Mouse (Mus musculus): ENCODE results near the gene Sprtn. TPM values are rescaled to one million over a fixed set of nuclear protein-coding genes. Genes with fewer than 3 reads are reported as not detected.

Sprtn gene
- total RNA-seq, 2 experiments from 2014 or later: 12.2 to 12.8 TPM

- intact Hi-C loops (cut with DNase I): no loop called here
- DNase-seq: no peak
Observed at GRCm38 (mm10) chr8:124936699-124937098, 39.0 kb downstream of the Sprtn start.

GRCm38 (mm10) chr8:124937293-124937692, 39.6 kb downstream of the Sprtn start:
- intact Hi-C loops (cut with DNase I): no loop called here
- no peak for DNase-seq

DNA sequence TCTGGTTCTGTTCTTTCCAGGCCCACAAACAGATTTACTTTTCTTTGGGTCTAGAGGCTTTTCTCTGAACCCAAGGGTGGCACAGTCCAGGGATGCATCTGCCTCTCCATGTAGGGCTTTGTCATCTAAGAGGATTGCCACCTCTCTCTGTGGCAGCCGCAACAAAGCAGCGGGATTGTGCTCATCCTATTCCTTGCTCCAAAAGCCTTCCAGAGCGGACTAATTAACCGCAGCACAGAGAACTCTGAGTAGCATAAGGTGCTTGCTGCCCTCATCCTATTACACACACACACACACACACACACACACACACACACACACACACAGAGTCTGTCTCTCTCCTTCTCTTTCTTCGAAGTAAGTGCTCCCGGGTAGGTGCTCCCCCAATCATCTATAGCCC, 46.1 kb downstream of the Sprtn start:
- intact Hi-C loops (cut with DNase I): no loop called here
- no peak for DNase-seq

DNA sequence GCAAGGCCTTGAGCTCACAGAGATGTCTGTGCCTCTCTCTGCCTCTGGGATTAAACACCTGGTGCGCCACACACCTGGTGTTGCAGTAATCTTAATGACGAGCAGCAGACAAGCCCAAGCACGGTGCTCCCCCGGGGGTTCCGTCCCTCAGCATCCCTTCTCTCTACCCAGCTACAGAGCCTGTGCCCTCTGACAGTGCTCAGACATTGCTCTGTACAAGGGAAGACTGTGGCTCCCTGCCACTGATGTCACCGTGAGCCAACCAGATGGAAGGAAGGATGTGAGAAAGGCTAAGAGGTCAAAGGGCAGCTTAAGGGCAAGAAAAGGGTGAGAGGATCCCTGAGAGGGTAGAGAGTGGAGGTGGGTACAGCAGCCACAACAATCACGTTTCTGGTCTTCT, 46.7 kb downstream of the Sprtn start:
- intact Hi-C loops (cut with DNase I): no loop called here
- DNase-seq: no peak

GRCm38 (mm10) chr8:124947865-124948732, 50.4 kb downstream of the Sprtn start:
- intact Hi-C loops (cut with DNase I): loop anchor here (2.0 to 5.0 kb wide), 3 partner anchors 36 to 89 kb away; partner anchors contain the start of gene Tsnax

DNA sequence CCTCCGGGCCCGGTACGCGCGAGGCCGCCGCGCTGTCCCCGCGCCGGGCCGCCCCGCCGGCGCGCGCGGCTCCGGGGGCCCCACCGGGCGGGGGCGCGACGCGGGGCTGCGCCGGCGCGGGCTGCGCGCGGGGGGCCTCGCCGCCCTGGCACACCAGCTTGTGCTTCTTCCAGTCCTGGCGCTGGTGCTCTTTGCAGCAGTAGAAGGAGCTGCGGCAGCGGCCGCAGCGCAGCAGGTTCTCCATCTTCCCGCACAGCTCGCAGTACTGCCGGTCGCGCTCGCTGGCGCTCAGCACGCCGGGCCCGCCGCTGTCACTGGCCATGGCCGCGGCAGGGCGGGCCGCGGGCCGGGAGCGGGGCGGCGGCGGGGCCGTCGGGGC, 51.0 kb downstream of the Sprtn start:
- peak in 1 of 2 experiments; percentile 61 for DNase-seq
- intact Hi-C loops (cut with DNase I): loop anchor here (1.0 to 5.0 kb wide), 4 partner anchors 36 to 88 kb away; partner anchors contain the start of genes Exoc8, Sprtn and Tsnax

More at GRCm38 (mm10) chr8:124947865-124948732, 50.4 kb downstream of the Sprtn start:
- peak; percentile 45 to 66 for DNase-seq

DNA sequence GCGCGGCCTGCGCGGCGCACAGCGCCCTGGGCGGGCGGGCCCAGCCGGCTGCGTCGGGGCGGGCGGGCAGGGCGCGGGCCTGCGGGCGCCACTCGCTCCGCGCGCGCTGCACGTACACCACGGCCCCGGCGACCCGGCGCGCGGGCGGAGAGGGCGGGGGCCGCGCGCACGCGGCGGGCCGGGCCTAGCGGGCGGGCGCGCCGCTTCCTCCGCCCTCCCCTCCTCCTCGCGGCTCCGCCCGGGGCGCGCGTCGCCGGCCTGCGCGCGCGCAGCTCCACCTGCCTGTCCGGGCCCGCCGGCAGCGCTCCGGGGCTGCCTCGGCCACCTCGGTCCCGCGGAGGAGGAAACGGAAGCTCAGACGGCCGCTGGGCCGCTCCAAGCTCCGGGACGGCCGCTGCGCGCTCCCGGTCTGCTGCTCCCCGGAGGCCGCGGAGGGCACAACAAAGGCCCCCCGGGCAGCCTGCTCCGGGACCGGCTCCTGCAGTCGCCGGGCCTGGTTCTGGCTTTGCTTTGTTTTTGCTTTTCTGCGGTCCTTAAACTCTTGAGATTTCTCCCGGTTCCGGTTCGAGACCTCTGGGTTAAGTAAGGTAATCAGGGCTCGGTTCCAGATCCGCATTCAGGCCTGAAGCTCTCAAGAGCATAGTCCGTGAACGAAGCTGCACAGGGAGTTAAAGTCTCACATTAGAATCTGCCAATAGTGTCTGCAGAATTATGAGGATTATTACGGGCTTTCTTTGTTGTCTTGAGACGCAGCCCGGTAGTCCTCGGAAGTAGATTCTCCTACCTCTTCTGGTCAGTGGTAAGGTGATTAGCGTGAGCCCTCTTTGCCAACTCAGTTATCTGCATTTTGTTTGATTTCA, 51.8 kb downstream of the Sprtn start, which contains the start of gene Egln1:
Gene Egln1 (minus strand): TSS at position 116 of the 860 bp plus-strand sequence.
- DNase-seq: peak; percentile 81 to 89
- intact Hi-C loops (cut with DNase I): loop anchor here (1.0 to 5.0 kb wide), 4 partner anchors 37 to 87 kb away; partner anchors contain the start of genes Exoc8, Sprtn and Tsnax

DNA sequence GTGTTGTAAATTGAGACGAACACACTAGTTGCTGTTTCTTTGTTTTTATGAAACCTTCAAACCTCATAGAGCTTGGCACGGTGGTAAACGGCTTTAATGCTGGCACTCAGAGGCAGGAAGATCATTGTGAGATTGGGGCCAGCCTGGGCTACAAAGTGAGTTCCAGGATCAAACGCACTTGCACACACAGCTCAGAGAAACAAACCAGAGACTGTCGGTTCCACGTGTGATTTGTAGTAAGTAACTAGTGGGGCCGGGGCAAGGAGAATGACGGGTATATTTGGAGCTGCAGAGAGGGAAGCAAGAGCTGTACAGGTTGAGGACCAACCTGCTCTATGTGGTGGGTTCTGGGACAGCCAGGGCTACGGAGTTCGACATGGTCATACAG, 52.4 kb downstream of the Sprtn start:
- intact Hi-C loops (cut with DNase I): no loop called here
- no peak for DNase-seq

DNA sequence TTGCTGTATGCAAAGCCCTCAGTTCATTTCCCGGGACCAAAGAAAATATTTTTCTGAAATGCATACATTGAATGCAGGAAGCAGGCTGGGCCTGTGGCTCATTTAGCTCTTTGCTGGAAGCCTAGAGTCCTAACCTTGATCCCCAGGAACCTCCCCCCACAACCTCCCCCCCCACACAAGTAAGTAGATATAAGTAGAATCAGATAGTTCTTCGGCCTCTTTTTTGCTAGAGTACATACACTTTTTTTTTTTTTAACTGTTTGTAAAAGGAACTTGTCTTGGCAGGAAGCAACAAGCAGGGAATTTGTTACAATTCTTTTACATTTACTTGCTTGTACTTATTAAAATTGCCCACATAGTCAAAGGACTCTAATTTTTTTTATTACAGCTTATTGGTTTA, 53.2 kb downstream of the Sprtn start:
- no peak for DNase-seq
- intact Hi-C loops (cut with DNase I): no loop called here

DNA sequence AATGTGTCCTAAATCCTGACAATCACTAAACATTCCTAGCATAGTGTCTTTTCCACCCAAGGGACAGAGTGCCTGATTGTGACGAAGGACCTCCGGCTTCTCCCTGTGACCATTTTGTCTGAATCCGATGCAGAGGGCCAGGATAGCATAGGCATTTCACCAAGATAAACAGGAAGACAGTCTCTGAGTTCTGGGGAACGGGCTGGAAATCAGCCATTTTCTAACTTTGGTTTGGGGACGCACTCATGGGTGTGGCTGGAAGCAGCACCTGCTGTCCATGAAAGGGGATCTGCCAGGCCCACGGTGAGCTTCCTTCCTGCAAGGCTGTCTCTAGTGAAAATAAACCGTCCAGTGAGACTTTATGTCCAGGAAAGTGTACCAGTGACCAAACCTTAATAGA, 55.5 kb downstream of the Sprtn start:
- no peak for DNase-seq
- intact Hi-C loops (cut with DNase I): no loop called here

- intact Hi-C loops (cut with DNase I): no loop called here
- no peak for DNase-seq
Observed at GRCm38 (mm10) chr8:124954572-124955082, 56.9 kb downstream of the Sprtn start.

Other genes starting within 250 kb of the Sprtn start
- gene 2310022B05Rik, start 234.5 kb upstream of the Sprtn start, total RNA-seq (2021): 10 to 100 TPM; 68.7 to 73.6 TPM
- 10 to 100 TPM; 16.7 to 17.4 TPM for gene Ttc13, start 175.9 kb upstream of the Sprtn start, total RNA-seq (2021)
- 1 to 10 TPM; 3.6 to 5.6 TPM for gene Arv1, start 175.7 kb upstream of the Sprtn start, total RNA-seq (2021)
- gene Fam89a, start 146.1 kb upstream of the Sprtn start, total RNA-seq (2021): 1 to 10 TPM in 1 of 2 experiments, under 1 TPM in 1; 0.75 to 1.6 TPM
- gene Trim67, start 104.8 kb upstream of the Sprtn start, total RNA-seq (2021): under 1 TPM; 0.36 to 0.68 TPM
- 100 to 1,000 TPM; 174 to 194 TPM for gene Gnpat, start 34.9 kb upstream of the Sprtn start, total RNA-seq (2021)
- gene 2810004N23Rik, start 34.8 kb upstream of the Sprtn start, total RNA-seq (2021): 10 to 100 TPM; 44.8 to 47.4 TPM
- 10 to 100 TPM; 18.5 to 22.8 TPM for gene Exoc8, start 181 bp upstream of the Sprtn start, total RNA-seq (2021)
- gene Egln1, start 51.4 kb downstream of the Sprtn start, total RNA-seq (2021): 100 to 1,000 TPM; 294 to 306 TPM
- 10 to 100 TPM; 73.6 to 80.4 TPM for gene Tsnax, start 115.1 kb downstream of the Sprtn start, total RNA-seq (2021)
- 1 to 10 TPM; 2.2 to 2.9 TPM for gene Disc1, start 156.3 kb downstream of the Sprtn start, total RNA-seq (2021)

All from heart, postnatal 36 days (tissue).